Mouse (Mus musculus) lung, embryonic 16.5 days (tissue): Measurements from ENCODE around the gene Hist1h4f. TPM values are rescaled to one million over a fixed set of nuclear protein-coding genes. Genes with fewer than 3 reads are reported as not detected.
"Not testable (repeated sequence)": the region's sequence is repeated elsewhere in the genome, so short reads cannot be mapped to it uniquely, and the experiment has no call there.

ENCODE experiments used
- ATAC-seq: fragments of 200-750 bp; cut with Nextera tagmentation; 2 replicates; pipeline ENCODE4 v1.8.0; 2017; ENCODE audit warnings: low read depth, mild to moderate bottlenecking, moderate library complexity
- H3K27ac ChIP-seq: fragments of 300-500 bp; sonication (generic); 2 replicates; pipeline ENCODE4 v1.5.1; 2014; ENCODE audit warnings: mild to moderate bottlenecking, control low read depth, low read length
- H3K27me3 ChIP-seq: fragments of 300-500 bp; sonication (generic); 2 replicates; pipeline ENCODE4 v1.6.1; 2014; ENCODE audit warnings: low read depth, low read length, mixed read lengths; ENCODE audit not compliant: control insufficient read depth, insufficient read depth
- H3K36me3 ChIP-seq: fragments of 300-500 bp; sonication (generic); 2 replicates; pipeline ENCODE4 v1.6.1; 2014; ENCODE audit warnings: low read length; ENCODE audit not compliant: control insufficient read depth, insufficient read depth
- H3K4me1 ChIP-seq: fragments of 300-500 bp; sonication (generic); replicated peaks from 2 replicates; pipeline ENCODE4 v1.6.1; 2014; ENCODE audit warnings: low read length, mixed read lengths; ENCODE audit not compliant: control insufficient read depth, insufficient read depth
- H3K4me2 ChIP-seq: fragments of 300-500 bp; sonication (generic); 2 replicates; pipeline ENCODE4 v1.6.1; 2014; ENCODE audit warnings: low read depth, low read length, control low read depth
- H3K4me3 ChIP-seq: fragments of 300-500 bp; sonication (generic); 2 replicates; pipeline ENCODE4 v1.5.1; 2014; ENCODE audit warnings: mild to moderate bottlenecking, low read length, control low read depth
- H3K9ac ChIP-seq: fragments of 300-500 bp; sonication (generic); 2 replicates; pipeline ENCODE4 v1.6.1; 2014; ENCODE audit warnings: low read length, control low read depth
- H3K9me3 ChIP-seq: fragments of 300-500 bp; sonication (generic); 2 replicates; pipeline ENCODE4 v1.6.1; 2016; ENCODE audit warnings: low read length; ENCODE audit not compliant: control insufficient read depth
- WGBS: fragments of 180-500 bp; shearing (Covaris S2); extraction: QIAGEN DNeasy Blood & Tissue Kit; methylation state at CpG from one replicate; pipeline ENCODE4 v1.1.7; 2014; 5-methylcytosine and 5-hydroxymethylcytosine counted together
- polyA plus RNA-seq: library from polyadenylated mRNA; unstranded; fragments of >200 nt; fragmentation: Nextera tagmentation; extraction: Ambion mirVana; gene quantifications from 2 replicates; pipeline ENCODE4 v1.2.1, GENCODE M21; 2015

Gene Hist1h4f
- polyA plus RNA-seq, 1 experiment from 2014 or later: 0.78 TPM

DNA sequence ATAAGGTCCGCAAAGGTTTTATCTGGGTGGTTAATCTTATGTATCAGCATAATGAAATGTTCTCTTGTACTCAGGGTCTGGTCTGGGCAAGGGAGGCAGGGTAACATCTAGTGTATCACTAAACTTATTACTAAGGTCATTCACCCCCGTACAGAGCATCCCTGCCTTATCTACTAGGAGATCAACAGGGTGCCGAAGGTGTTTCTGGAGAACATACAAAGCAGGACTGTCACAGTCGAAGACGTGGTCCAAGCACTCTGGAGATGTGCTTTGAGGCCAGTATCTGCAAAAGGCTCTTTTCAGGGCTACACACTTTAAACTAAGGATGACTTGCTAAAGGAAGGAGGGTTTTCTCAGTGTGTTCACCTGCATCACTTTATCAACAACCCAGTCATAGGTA is 4.8 kb downstream of the Hist1h4f start:
- Histone ChIP-seq H3K4me2 (no peak overlapping the region), H3K9ac (no peak overlapping the region), H3K4me1 (peaks cover 5% of the 10 kb centered on the region; the same call in 1 of the 2 replicates), H3K4me3 (no peak overlapping the region), H3K9me3 (no peaks in the 10 kb centered on the region), H3K27ac (no peak overlapping the region), H3K27me3 (no peaks in the 10 kb centered on the region), H3K36me3 (no peaks in the 10 kb centered on the region)
- ATAC-seq: no peak
- WGBS: 52% methylated on average over 5 of the region's 5 CpGs

DNA sequence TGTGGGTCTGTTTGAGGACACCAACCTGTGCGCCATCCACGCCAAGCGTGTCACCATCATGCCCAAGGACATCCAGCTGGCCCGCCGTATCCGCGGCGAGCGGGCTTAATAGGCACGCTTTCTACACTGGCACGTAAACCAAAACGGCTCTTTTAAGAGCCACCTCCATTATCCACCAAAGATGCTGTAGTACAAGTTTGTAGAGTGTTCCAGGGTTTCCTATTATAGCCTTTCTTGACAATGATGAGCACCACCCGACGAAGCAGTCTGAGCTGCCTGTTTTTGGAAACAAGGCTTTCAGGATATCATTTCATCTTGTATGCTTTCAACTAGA is 6.7 kb downstream of the Hist1h4f start:
- WGBS: 0% methylated on average over 12 of the region's 14 CpGs
- not testable (repeated sequence) for H3K27me3 ChIP-seq, H3K36me3 ChIP-seq, ATAC-seq, H3K9me3 ChIP-seq, H3K4me1 ChIP-seq
- Histone ChIP-seq H3K4me3 (peak overlapping the region; percentile 52), H3K9ac (peak overlapping the region; percentile 63), H3K27ac (peak overlapping the region; percentile 90; the same call in 1 of the 2 replicates), H3K4me2 (peak overlapping the region; percentile 43)

GRCm38 (mm10) chr13:23543965-23544786 is 7.3 kb downstream of the Hist1h4f start, which contains the start of gene Hist1h3f:
TSS of gene Hist1h3f (plus strand) at chr13:23544052.
- Histone ChIP-seq H3K27me3 (no peaks in the 10 kb centered on the region), H3K9me3 (no peaks in the 10 kb centered on the region), H3K4me2 (peak within 1 kb of the TSS; percentile 77), H3K4me1 (no peaks in the 10 kb centered on the region), H3K4me3 (peak within 1 kb of the TSS; percentile 54), H3K36me3 (no peaks in the 10 kb centered on the region), H3K27ac (peak within 1 kb of the TSS; percentile 97), H3K9ac (peak within 1 kb of the TSS; percentile 70)
- under 1% methylated on average over 22 of the region's 45 CpGs for whole genome bisulfite sequencing
- ATAC-seq: peak; percentile 93

- Histone ChIP-seq H3K4me3 (peak within 1 kb of the TSS; percentile 54), H3K9ac (peak within 1 kb of the TSS; percentile 70), H3K27ac (peak within 1 kb of the TSS; percentile 97), H3K4me2 (peak within 1 kb of the TSS; percentile 77)
- H3K27me3 ChIP-seq, H3K36me3 ChIP-seq, H3K4me1 ChIP-seq, H3K9me3 ChIP-seq: not testable (repeated sequence)
- under 1% methylated on average over 22 of the region's 42 CpGs for WGBS
- ATAC-seq: peak; percentile 95
These were observed 8.3 kb downstream of the Hist1h4f start, which contains the start of gene Hist1h2bh for GRCm38 (mm10) chr13:23542999-23543607. TSS of gene Hist1h2bh (minus strand) at chr13:23543392.

- H3K36me3 ChIP-seq, H3K4me1 ChIP-seq, ATAC-seq, H3K9me3 ChIP-seq, H3K27me3 ChIP-seq: not testable (repeated sequence)
- Histone ChIP-seq H3K4me3 (peak overlapping the region; percentile 54), H3K27ac (peak overlapping the region; percentile 88), H3K4me2 (peak overlapping the region; percentile 67), H3K9ac (peak overlapping the region; percentile 70)
- WGBS: 3% methylated on average over 3 of the region's 3 CpGs
These were observed 9.0 kb downstream of the Hist1h4f start for GRCm38 (mm10) chr13:23542225-23542980.

DNA sequence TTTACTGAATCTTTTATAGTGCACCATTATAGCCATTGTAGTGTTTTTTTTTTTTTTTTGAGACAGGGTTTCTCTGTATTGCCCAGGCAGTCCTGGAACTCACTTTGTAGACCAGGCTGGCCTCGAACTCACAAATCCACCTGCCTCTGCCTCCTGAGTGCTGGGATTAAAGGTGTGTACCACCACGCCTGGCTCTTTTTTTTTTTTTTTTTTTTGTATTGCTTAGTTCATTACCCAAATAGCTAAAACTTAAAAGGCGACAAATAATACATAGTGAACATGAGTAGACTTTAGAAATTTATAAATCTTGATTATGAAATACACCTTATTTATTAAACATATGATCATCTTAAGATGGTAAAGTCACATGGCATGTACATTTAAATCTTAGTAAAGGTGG is 10.0 kb downstream of the Hist1h4f start:
- no peak for ATAC-seq

DNA sequence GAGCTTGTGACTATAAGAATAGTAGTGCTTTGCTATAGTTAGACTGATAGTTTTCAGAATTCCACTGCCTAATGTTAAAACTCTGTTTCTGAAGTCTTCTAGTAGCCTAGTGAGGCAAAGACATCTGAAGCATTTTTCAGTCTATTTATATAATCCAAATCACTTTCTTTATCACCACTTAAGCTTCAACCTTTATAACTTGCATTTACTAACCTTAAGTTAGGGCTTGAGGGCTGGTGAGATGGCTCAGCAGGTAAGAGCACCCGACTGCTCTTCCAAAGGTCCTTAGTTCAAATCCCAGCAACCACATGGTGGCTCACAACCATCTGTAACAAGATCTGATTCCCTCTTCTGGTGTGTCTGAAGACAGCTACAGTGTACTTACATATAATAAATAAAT is 11.6 kb downstream of the Hist1h4f start:
- WGBS: 58% methylated on average over 1 of the region's 1 CpGs
- not testable (repeated sequence) for H3K9ac ChIP-seq, H3K4me3 ChIP-seq, H3K4me2 ChIP-seq, H3K27ac ChIP-seq, ATAC-seq, H3K9me3 ChIP-seq, H3K36me3 ChIP-seq, H3K27me3 ChIP-seq
- peaks cover 12% of the 10 kb centered on the region for H3K4me1 ChIP-seq

More for the DNA sequence above, 10.0 kb downstream of the Hist1h4f start:
- peaks cover 9% of the 10 kb centered on the region for H3K4me1 ChIP-seq
- no peaks in the 10 kb centered on the region for H3K36me3 ChIP-seq
- WGBS: 78% methylated on average over 3 of the region's 3 CpGs
- no peak overlapping the region for H3K4me3 ChIP-seq
- no peak overlapping the region for H3K4me2 ChIP-seq
- no peaks in the 10 kb centered on the region for H3K27me3 ChIP-seq
- no peak overlapping the region for H3K27ac ChIP-seq
- H3K9me3 ChIP-seq: no peaks in the 10 kb centered on the region
- no peak overlapping the region for H3K9ac ChIP-seq

DNA sequence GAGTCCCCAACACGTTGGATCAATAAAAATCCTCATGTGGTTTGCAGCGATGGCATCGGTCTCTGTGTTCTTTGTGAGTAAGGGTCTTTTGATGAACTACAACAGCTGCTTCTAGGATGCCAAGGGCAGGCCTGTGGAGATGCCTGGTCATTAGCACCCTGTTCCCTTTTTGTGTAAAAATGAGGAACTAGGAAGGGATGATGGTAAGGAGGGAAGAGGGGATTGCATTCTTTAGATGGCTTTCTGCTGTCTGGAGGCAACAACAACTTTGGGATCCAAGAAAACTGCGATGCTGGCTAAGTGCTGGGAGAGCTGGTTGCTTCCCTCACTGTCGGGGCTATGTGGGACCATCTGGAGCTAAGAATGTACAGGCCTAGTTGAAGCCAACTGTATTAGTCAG is 13.2 kb downstream of the Hist1h4f start:
- Histone ChIP-seq H3K27ac (no peak overlapping the region), H3K9ac (no peak overlapping the region), H3K9me3 (no peaks in the 10 kb centered on the region), H3K4me1 (peaks cover 12% of the 10 kb centered on the region), H3K4me3 (no peak overlapping the region), H3K4me2 (no peak overlapping the region), H3K27me3 (no peaks in the 10 kb centered on the region), H3K36me3 (no peaks in the 10 kb centered on the region)
- WGBS: 78% methylated on average over 5 of the region's 5 CpGs
- no peak for ATAC-seq
